ENCODE assay signal across 19 mouse cellular contexts in the genomic region with DNA sequence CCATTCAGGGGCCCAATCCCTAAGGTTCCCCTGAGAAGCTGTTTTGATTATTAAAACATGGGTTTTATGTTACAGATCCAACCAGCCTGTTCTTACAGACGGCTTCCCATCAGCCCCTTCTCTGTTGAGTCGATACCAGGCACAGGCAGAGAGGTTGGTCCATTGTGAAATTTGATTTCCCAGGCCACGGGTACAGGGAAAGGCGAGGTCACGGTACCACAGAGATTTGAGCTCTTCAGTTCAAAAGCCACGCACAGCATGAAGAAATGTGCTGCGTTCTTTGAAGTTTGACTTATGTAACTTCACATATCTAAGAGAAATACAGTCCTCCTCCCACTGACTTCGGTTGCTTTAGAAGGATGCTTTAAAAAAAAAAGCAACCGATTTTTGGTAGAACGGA.
"Had no signal": no experiment of that assay in that cellular context is flagged by ENCODE, and none has a peak within 500 bp of the region (broad histone marks: within the 10 kb centered on the region; RNA-seq: fewer than 3 reads in every experiment).

No protein-coding gene starts in this region.

- H3K4me1 ChIP-seq: liver, embryonic 12.5 days; liver, embryonic 15.5 days; midbrain, embryonic 12.5 days; stomach, embryonic 15.5 days had no signal

- ATAC-seq: liver, embryonic 12.5 days; midbrain, embryonic 15.5 days had no signal

- DNase-seq: kidney, adult 8-10 months; kidney, postnatal 10 days; kidney, postnatal 4 days; lung, adult 2 months; lung, postnatal 14 days; lung, postnatal 4 days; retina, postnatal 1 day; right cerebral cortex, postnatal 25 days; spleen, adult 18-20 months; thymus, postnatal 25 days had no signal

- H3K4me2 ChIP-seq: kidney, embryonic 15.5 days; limb, embryonic 15.5 days; liver, embryonic 12.5 days; liver, embryonic 15.5 days; midbrain, embryonic 12.5 days; midbrain, embryonic 15.5 days; neural tube, embryonic 13.5 days; stomach, embryonic 15.5 days had no signal

- H3K4me3 ChIP-seq: kidney, embryonic 15.5 days; limb, embryonic 15.5 days; liver, embryonic 12.5 days; liver, embryonic 15.5 days; midbrain, embryonic 12.5 days; midbrain, embryonic 15.5 days; myocyte; neural tube, embryonic 13.5 days; stomach, embryonic 15.5 days had no signal

- H3K36me3 ChIP-seq: kidney, embryonic 15.5 days; limb, embryonic 15.5 days; liver, embryonic 12.5 days; liver, embryonic 15.5 days; midbrain, embryonic 12.5 days; midbrain, embryonic 15.5 days; neural tube, embryonic 13.5 days; stomach, embryonic 15.5 days had no signal

- H3K9ac ChIP-seq: kidney, embryonic 15.5 days; limb, embryonic 15.5 days; liver, embryonic 12.5 days; liver, embryonic 15.5 days; midbrain, embryonic 12.5 days; midbrain, embryonic 15.5 days; neural tube, embryonic 13.5 days; stomach, embryonic 15.5 days had no signal

- H3K27me3 ChIP-seq: kidney, embryonic 15.5 days; limb, embryonic 15.5 days; liver, embryonic 12.5 days; liver, embryonic 15.5 days; midbrain, embryonic 12.5 days; midbrain, embryonic 15.5 days; neural tube, embryonic 13.5 days; stomach, embryonic 15.5 days had no signal

- H3K27ac ChIP-seq: kidney, embryonic 15.5 days; limb, embryonic 15.5 days; liver, embryonic 12.5 days; liver, embryonic 15.5 days; midbrain, embryonic 12.5 days; midbrain, embryonic 15.5 days; neural tube, embryonic 13.5 days; stomach, embryonic 15.5 days had no signal

- H3K9me3 ChIP-seq: kidney, embryonic 15.5 days; limb, embryonic 15.5 days; liver, embryonic 12.5 days; liver, embryonic 15.5 days; midbrain, embryonic 12.5 days; midbrain, embryonic 15.5 days; neural tube, embryonic 13.5 days; stomach, embryonic 15.5 days had no signal
